Mouse (Mus musculus): ENCODE measurements around the gene Aldh1a2. TPM values are rescaled to one million over a fixed set of nuclear protein-coding genes. Genes with fewer than 3 reads are reported as not detected.

Gene Aldh1a2
- polyA plus RNA-seq, 1 experiment from 2014 or later: 27.3 TPM

DNA sequence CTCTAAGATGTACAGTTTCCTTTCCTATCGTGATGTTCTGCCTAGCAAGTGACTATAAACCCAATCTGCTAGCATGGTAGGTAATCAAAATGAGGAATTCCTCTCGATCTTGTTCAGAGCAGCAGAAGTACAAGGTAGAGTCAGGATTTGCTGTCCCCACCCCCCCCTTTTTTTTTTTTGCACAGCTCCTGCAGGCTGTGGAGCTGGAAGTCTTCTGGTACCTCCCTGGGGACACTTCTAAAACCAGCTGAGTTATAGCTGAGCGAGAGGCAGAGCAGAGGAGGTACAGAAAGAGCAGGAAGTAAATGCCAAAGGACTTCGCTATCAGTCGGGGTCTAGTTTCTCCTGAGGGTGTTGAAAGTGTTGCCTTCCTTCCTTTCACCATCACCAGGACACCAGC is 124.5 kb downstream of the Aldh1a2 start:
- Histone ChIP-seq H3K27ac (replicated peaks) (no peak overlapping the region), H3K4me2 (no peak overlapping the region), H3K4me3 (no peak overlapping the region), H3K4me1 (replicated peaks) (no peaks in the 10 kb centered on the region), H3K36me3 (no peaks in the 10 kb centered on the region), H3K9me3 (no peaks in the 10 kb centered on the region), H3K9ac (no peak overlapping the region), H3K27me3 (no peaks in the 10 kb centered on the region)
- no peak for ATAC-seq (ENCODE audit: low FRiP score, low read depth)
- 71% methylated on average over 5 of the region's 5 CpGs for WGBS

Other genes with a start within 250 kb of the Aldh1a2 start
- gene Aqp9, start 47.1 kb upstream of the Aldh1a2 start, polyA plus RNA-seq (2015; fragmentation: Nextera tagmentation; extraction: Ambion mirVana): 1.3 and 1.4 TPM in 2 replicates

Data from hindbrain, embryonic 15.5 days (tissue).